Mouse (Mus musculus): ENCODE results near the gene Ppp3ca. TPM values are rescaled to one million over a fixed set of nuclear protein-coding genes. Genes with fewer than 3 reads are reported as not detected.

Gene Ppp3ca
- polyA plus RNA-seq, 1 experiment from 2014 or later, result 145 TPM

- no peak for ATAC-seq (ENCODE audit: low FRiP score, low TSS enrichment)
- H3K27ac ChIP-seq (replicated peaks; ENCODE audit: low read depth, low read length), result no peak overlapping the region
- H3K36me3 ChIP-seq (ENCODE audit: control insufficient read depth, insufficient read depth, low read length), result no peaks in the 10 kb centered on the region
- no peaks in the 10 kb centered on the region for H3K27me3 ChIP-seq (ENCODE audit: control insufficient read depth, insufficient read depth, low read length)
- WGBS, result 96% methylated on average over 4 of the region's 4 CpGs
- no peak overlapping the region for H3K4me3 ChIP-seq (replicated peaks; ENCODE audit: low read depth, low read length)
- no peak overlapping the region for H3K9ac ChIP-seq (replicated peaks; ENCODE audit: low read length)
- no peaks in the 10 kb centered on the region for H3K9me3 ChIP-seq (ENCODE audit: control insufficient read depth, low read length)
- H3K4me1 ChIP-seq (ENCODE audit: control insufficient read depth, insufficient read depth, low read length), result no peaks in the 10 kb centered on the region
- H3K4me2 ChIP-seq (ENCODE audit: low read length), result no peak overlapping the region
- no peak for DNase-seq
Observed at GRCm38 (mm10) chr3:136948142-136948541, 278.2 kb downstream of the Ppp3ca start.

- Histone ChIP-seq H3K27ac (replicated peaks; ENCODE audit: low read depth, low read length) (no peak overlapping the region), H3K4me1 (ENCODE audit: control insufficient read depth, insufficient read depth, low read length) (no peaks in the 10 kb centered on the region), H3K36me3 (ENCODE audit: control insufficient read depth, insufficient read depth, low read length) (no peaks in the 10 kb centered on the region), H3K4me3 (replicated peaks; ENCODE audit: low read depth, low read length) (no peak overlapping the region), H3K9ac (replicated peaks; ENCODE audit: low read length) (no peak overlapping the region), H3K9me3 (ENCODE audit: control insufficient read depth, low read length) (no peaks in the 10 kb centered on the region), H3K27me3 (ENCODE audit: control insufficient read depth, insufficient read depth, low read length) (no peaks in the 10 kb centered on the region), H3K4me2 (ENCODE audit: low read length) (no peak overlapping the region)
- 80% methylated on average over 1 of the region's 1 CpGs for whole genome bisulfite sequencing
- ATAC-seq (ENCODE audit: low FRiP score, low TSS enrichment) (no peak), DNase-seq (no peak)
Observed at GRCm38 (mm10) chr3:136951792-136952191, 281.9 kb downstream of the Ppp3ca start.

GRCm38 (mm10) chr3:136952822-136953221 is 282.9 kb downstream of the Ppp3ca start:
- Histone ChIP-seq H3K4me3 (replicated peaks; ENCODE audit: low read depth, low read length) (no peak overlapping the region), H3K9ac (replicated peaks; ENCODE audit: low read length) (no peak overlapping the region), H3K4me2 (ENCODE audit: low read length) (no peak overlapping the region), H3K36me3 (ENCODE audit: control insufficient read depth, insufficient read depth, low read length) (no peaks in the 10 kb centered on the region), H3K9me3 (ENCODE audit: control insufficient read depth, low read length) (no peaks in the 10 kb centered on the region), H3K4me1 (ENCODE audit: control insufficient read depth, insufficient read depth, low read length) (no peaks in the 10 kb centered on the region), H3K27me3 (ENCODE audit: control insufficient read depth, insufficient read depth, low read length) (no peaks in the 10 kb centered on the region), H3K27ac (replicated peaks; ENCODE audit: low read depth, low read length) (no peak overlapping the region)
- WGBS, result 88% methylated on average over 1 of the region's 1 CpGs
- ATAC-seq (ENCODE audit: low FRiP score, low TSS enrichment), result no peak
- DNase-seq, result no peak

- no peak for ATAC-seq (ENCODE audit: low FRiP score, low TSS enrichment)
- no peak overlapping the region for H3K4me3 ChIP-seq (replicated peaks; ENCODE audit: low read depth, low read length)
- H3K4me2 ChIP-seq (ENCODE audit: low read length), result no peak overlapping the region
- no peak for DNase-seq
- 95% methylated on average over 2 of the region's 2 CpGs for WGBS
- no peak overlapping the region for H3K27ac ChIP-seq (replicated peaks; ENCODE audit: low read depth, low read length)
- H3K27me3 ChIP-seq (ENCODE audit: control insufficient read depth, insufficient read depth, low read length), result no peaks in the 10 kb centered on the region
- no peaks in the 10 kb centered on the region for H3K36me3 ChIP-seq (ENCODE audit: control insufficient read depth, insufficient read depth, low read length)
- no peaks in the 10 kb centered on the region for H3K9me3 ChIP-seq (ENCODE audit: control insufficient read depth, low read length)
- H3K9ac ChIP-seq (replicated peaks; ENCODE audit: low read length), result no peak overlapping the region
- H3K4me1 ChIP-seq (ENCODE audit: control insufficient read depth, insufficient read depth, low read length), result no peaks in the 10 kb centered on the region
Observed at GRCm38 (mm10) chr3:136955043-136955442, 285.1 kb downstream of the Ppp3ca start.

GRCm38 (mm10) chr3:136960314-136960713 is 290.4 kb downstream of the Ppp3ca start:
- H3K27ac ChIP-seq (replicated peaks; ENCODE audit: low read depth, low read length), result no peak overlapping the region
- no peak overlapping the region for H3K4me2 ChIP-seq (ENCODE audit: low read length)
- DNase-seq, result no peak
- WGBS, result 92% methylated on average over 3 of the region's 3 CpGs
- H3K9me3 ChIP-seq (ENCODE audit: control insufficient read depth, low read length), result no peaks in the 10 kb centered on the region
- H3K36me3 ChIP-seq (ENCODE audit: control insufficient read depth, insufficient read depth, low read length), result no peaks in the 10 kb centered on the region
- ATAC-seq (ENCODE audit: low FRiP score, low TSS enrichment), result no peak
- no peak overlapping the region for H3K9ac ChIP-seq (replicated peaks; ENCODE audit: low read length)
- H3K4me1 ChIP-seq (ENCODE audit: control insufficient read depth, insufficient read depth, low read length), result no peaks in the 10 kb centered on the region
- no peaks in the 10 kb centered on the region for H3K27me3 ChIP-seq (ENCODE audit: control insufficient read depth, insufficient read depth, low read length)
- no peak overlapping the region for H3K4me3 ChIP-seq (replicated peaks; ENCODE audit: low read depth, low read length)

- H3K9ac ChIP-seq (replicated peaks; ENCODE audit: low read length), result no peak overlapping the region
- WGBS, result 93% methylated on average over 5 of the region's 5 CpGs
- no peaks in the 10 kb centered on the region for H3K4me1 ChIP-seq (ENCODE audit: control insufficient read depth, insufficient read depth, low read length)
- no peaks in the 10 kb centered on the region for H3K9me3 ChIP-seq (ENCODE audit: control insufficient read depth, low read length)
- no peak overlapping the region for H3K4me3 ChIP-seq (replicated peaks; ENCODE audit: low read depth, low read length)
- no peak overlapping the region for H3K4me2 ChIP-seq (ENCODE audit: low read length)
- ATAC-seq (ENCODE audit: low FRiP score, low TSS enrichment), result no peak
- no peak for DNase-seq
- no peak overlapping the region for H3K27ac ChIP-seq (replicated peaks; ENCODE audit: low read depth, low read length)
- H3K36me3 ChIP-seq (ENCODE audit: control insufficient read depth, insufficient read depth, low read length), result no peaks in the 10 kb centered on the region
- no peaks in the 10 kb centered on the region for H3K27me3 ChIP-seq (ENCODE audit: control insufficient read depth, insufficient read depth, low read length)
Observed at GRCm38 (mm10) chr3:136966786-136967185, 296.9 kb downstream of the Ppp3ca start.

GRCm38 (mm10) chr3:136967510-136967909 is 297.6 kb downstream of the Ppp3ca start:
- WGBS, result 84% methylated on average over 2 of the region's 2 CpGs
- no peaks in the 10 kb centered on the region for H3K9me3 ChIP-seq (ENCODE audit: control insufficient read depth, low read length)
- H3K27ac ChIP-seq (replicated peaks; ENCODE audit: low read depth, low read length), result no peak overlapping the region
- DNase-seq, result no peak
- no peaks in the 10 kb centered on the region for H3K27me3 ChIP-seq (ENCODE audit: control insufficient read depth, insufficient read depth, low read length)
- no peak overlapping the region for H3K9ac ChIP-seq (replicated peaks; ENCODE audit: low read length)
- no peak overlapping the region for H3K4me3 ChIP-seq (replicated peaks; ENCODE audit: low read depth, low read length)
- no peak overlapping the region for H3K4me2 ChIP-seq (ENCODE audit: low read length)
- H3K36me3 ChIP-seq (ENCODE audit: control insufficient read depth, insufficient read depth, low read length), result no peaks in the 10 kb centered on the region
- no peak for ATAC-seq (ENCODE audit: low FRiP score, low TSS enrichment)
- no peaks in the 10 kb centered on the region for H3K4me1 ChIP-seq (ENCODE audit: control insufficient read depth, insufficient read depth, low read length)

- no peak overlapping the region for H3K27ac ChIP-seq (replicated peaks; ENCODE audit: low read depth, low read length)
- no peak for ATAC-seq (ENCODE audit: low FRiP score, low TSS enrichment)
Observed at GRCm38 (mm10) chr3:136969796-136970195, 299.9 kb downstream of the Ppp3ca start.

GRCm38 (mm10) chr3:136977859-136978258 is 307.9 kb downstream of the Ppp3ca start:
- no peaks in the 10 kb centered on the region for H3K27me3 ChIP-seq (ENCODE audit: control insufficient read depth, insufficient read depth, low read length)
- 67% methylated on average over 1 of the region's 1 CpGs for WGBS
- no peak overlapping the region for H3K9ac ChIP-seq (replicated peaks; ENCODE audit: low read length)
- no peak overlapping the region for H3K4me3 ChIP-seq (replicated peaks; ENCODE audit: low read depth, low read length)
- H3K27ac ChIP-seq (replicated peaks; ENCODE audit: low read depth, low read length), result no peak overlapping the region
- no peaks in the 10 kb centered on the region for H3K9me3 ChIP-seq (ENCODE audit: control insufficient read depth, low read length)
- peak; percentile 34 for DNase-seq
- no peaks in the 10 kb centered on the region for H3K36me3 ChIP-seq (ENCODE audit: control insufficient read depth, insufficient read depth, low read length)
- ATAC-seq (ENCODE audit: low FRiP score, low TSS enrichment), result peak; percentile 57; the same call in 1 of the 2 replicates
- H3K4me2 ChIP-seq (ENCODE audit: low read length), result no peak overlapping the region
- H3K4me1 ChIP-seq (ENCODE audit: control insufficient read depth, insufficient read depth, low read length), result no peaks in the 10 kb centered on the region; the same call in 1 of the 2 replicates

More at GRCm38 (mm10) chr3:136969796-136970195, 299.9 kb downstream of the Ppp3ca start:
- H3K9ac ChIP-seq (replicated peaks; ENCODE audit: low read length), result no peak overlapping the region
- H3K4me3 ChIP-seq (replicated peaks; ENCODE audit: low read depth, low read length), result no peak overlapping the region
- H3K4me2 ChIP-seq (ENCODE audit: low read length), result no peak overlapping the region
- no peak for DNase-seq
- no peaks in the 10 kb centered on the region for H3K36me3 ChIP-seq (ENCODE audit: control insufficient read depth, insufficient read depth, low read length)
- no peaks in the 10 kb centered on the region for H3K4me1 ChIP-seq (ENCODE audit: control insufficient read depth, insufficient read depth, low read length)
- no peaks in the 10 kb centered on the region for H3K9me3 ChIP-seq (ENCODE audit: control insufficient read depth, low read length)
- WGBS, result 86% methylated on average over 4 of the region's 4 CpGs
- no peaks in the 10 kb centered on the region for H3K27me3 ChIP-seq (ENCODE audit: control insufficient read depth, insufficient read depth, low read length)

Data from midbrain, embryonic 14.5 days (tissue).